Mouse (Mus musculus) splenic B cell, adult 2 months (primary cell): ENCODE measurements at regions not wholly inside any gene's neighbourhood (a gene's known extent, or its start where the extent isn't known, plus 50 kb on each side); places are given as distances from the start of the nearest gene placed in this dataset.

Source experiments
- DNase-seq: peaks from one replicate; pipeline ENCODE4 v3.0.0-alpha.2; 2011; ENCODE audit warnings: low read depth, low spot score
- H3K27me3 ChIP-seq: 2 replicates; pipeline ENCODE4 v1.6.1; 2012; ENCODE audit warnings: mild to moderate bottlenecking, low read length, moderate library complexity, mixed read lengths; ENCODE audit not compliant: control insufficient read depth, poor library complexity, insufficient read depth, severe bottlenecking
- H3K36me3 ChIP-seq: 2 replicates; pipeline ENCODE4 v1.6.1; 2012; ENCODE audit warnings: mild to moderate bottlenecking, low read length, moderate library complexity, mixed read lengths; ENCODE audit not compliant: control insufficient read depth, poor library complexity, insufficient read depth, severe bottlenecking

GRCm38 (mm10) chr7:136379741-136380140, 514.7 kb upstream of the Mgmt start:
- Histone ChIP-seq H3K36me3 (no peaks in the 10 kb centered on the region), H3K27me3 (no peaks in the 10 kb centered on the region)
- DNase-seq: no peak

GRCm38 (mm10) chr7:136383296-136383695, 511.1 kb upstream of the Mgmt start:
- H3K36me3 ChIP-seq: no peaks in the 10 kb centered on the region
- H3K27me3 ChIP-seq: no peaks in the 10 kb centered on the region

GRCm38 (mm10) chr7:136387736-136388135, 506.7 kb upstream of the Mgmt start:
- no peak for DNase-seq
- H3K27me3 ChIP-seq: no peaks in the 10 kb centered on the region
- no peaks in the 10 kb centered on the region for H3K36me3 ChIP-seq

More at GRCm38 (mm10) chr7:136383296-136383695, 511.1 kb upstream of the Mgmt start:
- DNase-seq: no peak

DNA sequence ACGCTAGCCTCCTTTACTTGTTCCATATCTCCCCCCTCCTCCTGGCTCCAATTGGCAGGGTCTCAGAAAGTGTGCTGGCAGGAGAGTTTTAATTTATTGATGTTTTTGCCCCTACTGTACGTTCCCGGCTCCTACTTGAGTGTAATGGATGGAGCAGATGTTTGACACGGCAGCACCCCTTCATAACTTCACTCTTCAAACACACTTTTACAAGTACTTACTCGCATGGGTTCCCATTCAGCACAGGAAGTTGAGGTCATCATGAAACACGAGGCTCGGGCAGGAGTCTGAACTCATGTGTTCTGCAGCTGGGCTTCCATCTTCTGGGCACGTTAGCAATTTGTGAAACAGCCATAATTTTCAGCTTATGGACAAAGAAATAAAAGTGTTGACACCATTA, 504.3 kb upstream of the Mgmt start:
- no peak for DNase-seq
- Histone ChIP-seq H3K36me3 (no peaks in the 10 kb centered on the region), H3K27me3 (no peaks in the 10 kb centered on the region)

DNA sequence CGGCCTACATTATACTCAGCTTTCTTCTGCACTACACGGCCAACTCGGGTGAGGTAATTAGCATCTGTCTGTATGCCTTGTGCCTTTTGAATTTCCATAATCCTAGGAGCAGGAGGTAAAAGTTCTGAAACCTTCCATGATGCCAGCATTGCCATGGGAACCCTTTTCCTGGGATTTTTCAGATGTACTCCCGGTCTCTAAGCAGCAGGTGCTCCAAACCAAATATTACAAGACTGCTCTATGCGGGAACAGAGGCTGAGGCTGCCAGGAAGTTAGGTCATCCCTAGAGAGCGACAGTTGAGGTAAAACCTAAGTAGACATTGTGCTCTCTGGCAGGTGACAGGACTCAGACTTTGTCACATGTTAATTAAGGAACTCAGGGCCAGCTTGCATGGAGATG, 501.0 kb upstream of the Mgmt start:
- no peaks in the 10 kb centered on the region for H3K36me3 ChIP-seq

DNA sequence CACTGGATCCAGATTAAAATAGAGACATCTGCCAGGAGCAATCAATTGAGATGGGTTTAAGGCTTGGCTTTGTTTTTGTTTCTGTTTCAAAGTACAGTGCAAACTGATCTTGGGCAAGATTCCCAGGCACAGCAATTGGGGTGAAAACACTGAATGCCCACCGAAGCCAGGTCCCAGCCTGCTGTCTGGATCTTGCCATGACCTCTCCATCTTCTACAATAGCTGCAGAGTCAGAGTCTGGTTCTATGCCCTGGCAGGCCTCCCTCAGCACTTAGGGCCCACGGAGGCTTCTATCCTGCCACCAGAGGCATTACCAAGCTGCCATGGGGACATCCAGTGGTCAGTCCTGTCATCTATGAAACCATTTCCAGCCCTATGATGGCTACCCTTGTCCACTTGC, 498.6 kb upstream of the Mgmt start:
- DNase-seq: no peak
- H3K27me3 ChIP-seq: no peaks in the 10 kb centered on the region
- H3K36me3 ChIP-seq: no peaks in the 10 kb centered on the region

More for the DNA sequence above, 501.0 kb upstream of the Mgmt start:
- DNase-seq: no peak
- H3K27me3 ChIP-seq: no peaks in the 10 kb centered on the region

- Histone ChIP-seq H3K27me3 (no peaks in the 10 kb centered on the region), H3K36me3 (no peaks in the 10 kb centered on the region)
- no peak for DNase-seq
Measured at GRCm38 (mm10) chr7:136397101-136397500, 497.3 kb upstream of the Mgmt start.

DNA sequence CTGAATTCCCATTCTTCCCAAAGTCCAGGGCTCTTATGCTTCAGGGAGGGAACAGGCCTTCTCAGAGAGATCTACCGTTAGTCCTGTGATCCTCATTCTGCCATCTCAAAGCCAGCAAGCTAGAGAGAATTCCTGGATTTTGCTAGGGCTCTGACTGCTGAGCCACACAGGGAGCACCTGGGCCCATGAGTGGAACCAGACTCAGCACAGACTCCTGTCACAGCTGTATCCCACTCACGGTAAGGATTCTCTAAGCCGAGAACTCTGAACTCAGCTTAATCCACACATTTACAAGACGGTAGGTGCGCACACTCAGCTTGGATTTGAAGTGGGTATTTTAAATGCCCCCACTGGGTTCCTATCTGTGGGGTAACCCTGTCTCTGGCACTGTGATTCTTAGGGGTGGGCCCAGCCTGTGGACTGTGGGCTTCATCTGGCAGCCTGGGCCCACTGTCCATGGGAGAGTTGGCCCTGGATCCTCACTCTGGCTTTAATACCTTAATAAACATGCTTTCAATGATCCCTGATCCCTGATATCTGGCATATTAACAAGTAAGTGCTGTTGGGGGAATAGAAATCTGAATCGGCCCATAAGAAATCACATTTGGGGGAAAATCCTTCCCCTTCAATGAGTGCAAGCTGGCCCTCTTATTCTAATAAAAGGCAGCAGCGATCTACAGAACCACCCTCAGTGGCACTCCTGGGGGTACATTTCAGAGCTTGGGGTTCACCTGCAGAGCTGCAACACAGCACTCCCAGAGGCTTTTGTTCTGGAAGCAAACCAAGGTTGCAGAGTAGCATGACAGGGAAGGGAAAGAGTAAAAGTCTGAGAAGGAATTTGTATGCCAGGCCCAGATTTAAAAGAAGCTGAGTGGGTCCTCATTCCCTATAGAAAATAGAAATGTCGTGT, 491.5 kb upstream of the Mgmt start:
- Histone ChIP-seq H3K36me3 (no peaks in the 10 kb centered on the region), H3K27me3 (no peaks in the 10 kb centered on the region)
- DNase-seq: no peak

GRCm38 (mm10) chr7:136405391-136405790, 489.0 kb upstream of the Mgmt start:
- no peak for DNase-seq
- no peaks in the 10 kb centered on the region for H3K36me3 ChIP-seq
- no peaks in the 10 kb centered on the region for H3K27me3 ChIP-seq

DNA sequence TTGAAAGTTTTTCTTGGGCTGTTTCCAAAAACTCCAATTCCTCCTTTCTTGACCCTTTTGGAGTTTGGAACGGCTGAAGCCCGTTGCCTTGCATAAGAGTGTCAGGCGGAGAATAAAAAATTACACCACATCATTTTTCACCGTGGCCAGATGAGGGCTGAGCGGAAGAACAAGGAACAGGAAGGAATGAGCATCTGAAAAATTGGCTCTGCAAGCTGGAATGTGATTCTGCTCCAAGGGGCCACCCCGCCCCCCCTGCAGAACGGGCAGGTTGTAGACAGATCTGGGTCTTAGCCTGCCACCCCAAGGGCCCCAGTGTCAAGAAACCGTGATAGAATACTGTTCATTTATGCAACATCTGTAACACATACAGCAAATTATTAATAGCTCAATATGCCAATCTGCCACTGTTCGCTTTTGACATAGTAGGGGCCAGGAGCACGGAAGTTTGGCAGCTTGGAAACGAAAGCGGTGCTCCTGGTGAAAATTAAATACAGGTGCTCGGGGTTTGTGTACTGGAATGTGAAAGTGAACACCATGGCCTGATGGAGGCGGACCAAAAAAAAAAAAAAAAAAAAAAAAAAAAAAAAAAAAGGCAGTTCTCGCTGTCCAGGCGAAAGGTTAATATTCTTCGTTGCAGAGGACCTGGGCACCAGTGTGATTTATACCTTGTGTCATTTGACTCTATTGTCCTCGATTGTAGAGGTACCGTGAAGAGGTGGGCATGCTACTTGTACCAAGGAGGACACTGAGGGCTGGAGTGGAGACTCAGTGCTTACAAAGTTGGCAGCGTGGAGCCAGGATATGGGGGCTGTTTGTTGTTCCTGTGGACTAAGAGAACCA, 487.9 kb upstream of the Mgmt start:
- DNase-seq: no peak
- Histone ChIP-seq H3K36me3 (no peaks in the 10 kb centered on the region), H3K27me3 (no peaks in the 10 kb centered on the region)

- H3K36me3 ChIP-seq: no peaks in the 10 kb centered on the region
- DNase-seq: no peak
Measured at GRCm38 (mm10) chr7:136414808-136415207, 479.6 kb upstream of the Mgmt start.

GRCm38 (mm10) chr7:136417327-136417726, 477.1 kb upstream of the Mgmt start:
- Histone ChIP-seq H3K36me3 (no peaks in the 10 kb centered on the region), H3K27me3 (no peaks in the 10 kb centered on the region)
- no peak for DNase-seq

More at GRCm38 (mm10) chr7:136414808-136415207, 479.6 kb upstream of the Mgmt start:
- no peaks in the 10 kb centered on the region for H3K27me3 ChIP-seq

- no peak for DNase-seq
- Histone ChIP-seq H3K36me3 (no peaks in the 10 kb centered on the region), H3K27me3 (no peaks in the 10 kb centered on the region)
Measured at GRCm38 (mm10) chr7:136423846-136424531, 470.4 kb upstream of the Mgmt start.

DNA sequence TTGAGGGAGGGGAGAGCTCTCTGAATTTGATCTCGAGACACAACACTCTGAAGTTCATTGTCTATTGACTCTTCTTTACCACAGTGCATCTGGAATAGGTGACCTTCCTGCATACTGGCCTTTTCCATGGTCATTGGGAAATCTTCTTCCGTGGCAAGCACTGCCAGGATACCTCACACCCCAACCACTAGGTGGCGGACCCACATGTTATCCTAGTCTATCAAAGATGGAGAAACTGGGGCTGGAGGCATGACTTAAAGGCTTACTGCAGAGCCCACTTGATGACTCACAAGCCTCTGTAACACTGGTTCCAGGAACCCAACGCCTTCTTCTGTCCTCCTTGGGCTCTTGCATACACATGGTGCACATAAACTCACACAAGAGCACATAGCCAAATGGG, 467.2 kb upstream of the Mgmt start:
- no peak for DNase-seq
- no peaks in the 10 kb centered on the region for H3K36me3 ChIP-seq
- H3K27me3 ChIP-seq: no peaks in the 10 kb centered on the region
